Mouse (Mus musculus): Measurements from ENCODE around the gene Rnf215.
"Not testable (repeated sequence)": the region's sequence is repeated elsewhere in the genome, so short reads cannot be mapped to it uniquely, and the experiment has no call there.

Rnf215 gene

GRCm38 (mm10) chr11:4134986-4135935 lies at the start of gene Rnf215:
TSS of gene Rnf215 (plus strand) at chr11:4135202.
- DNase-seq = peak; percentile 99

DNA sequence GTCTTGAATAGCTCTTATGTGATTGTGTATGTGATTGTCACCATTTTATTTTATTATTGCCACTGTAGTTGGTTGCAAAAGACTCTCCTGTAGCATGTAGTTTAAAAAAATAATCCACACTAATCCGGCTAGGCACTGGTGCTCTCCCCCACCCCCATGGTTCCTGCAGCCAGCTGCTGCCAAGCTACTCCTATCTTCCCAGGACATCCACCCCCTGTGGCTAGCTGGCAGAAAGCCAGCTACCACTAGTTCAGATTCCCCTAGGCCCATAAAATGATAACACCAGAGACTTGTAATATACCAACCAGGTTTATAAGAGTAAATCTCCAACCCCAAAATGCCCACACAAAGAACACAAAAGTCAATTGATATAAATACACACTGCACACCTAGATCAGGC lies 48.8 kb upstream of the Rnf215 start:
- no peak for DNase-seq

- no peak for DNase-seq
Measured at GRCm38 (mm10) chr11:4087267-4087666, 47.7 kb upstream of the Rnf215 start.

DNA sequence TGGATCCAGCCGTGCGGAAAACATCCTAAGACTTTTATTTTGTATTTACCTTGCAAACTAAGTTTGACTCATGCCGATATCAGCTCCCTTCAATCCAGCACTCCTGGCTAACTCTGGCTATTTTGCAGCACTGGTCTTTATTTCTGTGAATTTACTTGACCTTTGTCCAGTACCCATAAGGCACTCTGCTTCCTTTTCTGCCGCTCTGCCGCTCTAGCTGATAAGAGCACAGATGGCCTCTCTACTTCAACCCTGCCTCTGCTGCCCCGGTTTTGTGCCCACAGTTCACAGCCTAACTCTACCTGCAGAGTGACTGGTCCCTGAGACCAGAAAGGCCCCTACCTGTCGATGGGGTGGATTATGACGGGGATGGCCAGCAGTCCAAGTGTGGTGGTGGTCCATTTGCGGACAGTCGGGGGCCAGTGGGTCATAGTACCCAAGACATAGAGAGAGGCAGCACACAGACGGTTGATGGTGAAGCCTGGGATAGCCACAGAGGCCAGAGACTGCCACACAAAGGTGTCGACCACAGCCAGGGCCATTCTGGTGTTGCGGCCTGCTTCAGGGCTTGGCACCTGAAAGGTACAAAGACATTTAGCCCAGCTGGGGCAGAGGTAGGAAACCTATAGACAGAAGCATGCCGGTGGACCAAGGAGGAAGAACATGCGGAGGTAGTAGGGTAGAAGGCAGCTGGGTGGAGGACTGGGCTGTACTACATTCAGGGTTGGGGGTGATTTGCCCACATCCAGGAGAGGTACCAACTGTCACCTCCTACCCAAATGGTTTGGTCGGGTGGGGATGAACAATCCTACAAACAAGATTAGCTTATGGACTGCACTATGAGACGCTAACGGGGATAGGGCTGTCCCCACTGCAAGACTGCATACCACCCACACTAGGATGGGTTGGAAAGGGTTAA lies 41.3 kb upstream of the Rnf215 start:
- peak; percentile 90 for DNase-seq

- DNase-seq = peak; percentile 93
Measured at GRCm38 (mm10) chr11:4094378-4095170, 40.4 kb upstream of the Rnf215 start.

DNA sequence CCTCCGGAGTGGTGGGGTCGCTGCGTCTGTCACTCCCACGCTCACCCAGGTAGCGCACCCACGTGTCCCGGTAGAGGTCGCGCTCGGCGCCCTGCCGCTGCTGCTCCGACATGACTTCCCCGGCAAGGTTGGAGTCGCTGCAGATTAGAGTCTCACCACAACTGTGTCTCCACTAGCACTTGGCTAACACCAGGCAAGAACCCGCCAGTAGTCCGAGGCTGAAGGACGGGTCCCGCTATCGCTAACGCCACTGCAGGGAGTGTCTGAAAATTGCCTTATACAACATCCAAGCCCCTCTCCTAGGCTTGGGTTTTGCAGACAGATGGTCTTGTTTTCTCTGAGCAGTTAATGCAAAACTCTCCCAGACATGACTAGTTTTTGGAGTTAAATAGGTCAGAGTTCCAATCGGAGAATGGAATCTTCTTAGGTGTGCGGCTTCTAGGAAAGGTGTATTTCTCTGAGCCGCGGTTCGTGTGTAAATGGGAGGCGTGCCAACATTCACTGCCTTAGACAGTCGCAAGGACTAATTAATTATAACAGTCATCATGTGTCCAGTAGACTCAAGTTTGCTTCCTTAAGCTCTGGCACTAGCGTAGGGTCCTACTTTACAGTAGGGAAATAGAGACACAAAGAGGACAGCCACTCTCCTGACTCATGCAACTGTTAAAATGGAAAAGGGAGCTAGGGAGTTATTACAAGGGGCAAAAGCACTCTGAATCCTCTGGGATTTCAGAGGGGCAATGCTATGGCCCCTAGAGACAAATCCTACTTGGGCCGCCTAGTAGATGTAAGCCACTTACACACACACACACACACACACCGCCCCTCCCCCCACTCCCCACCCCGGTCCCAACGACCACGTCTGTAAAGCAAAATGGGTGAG lies 39.6 kb upstream of the Rnf215 start, which contains the start of gene Mtfp1:
Gene Mtfp1, minus strand, starts transcription at position 275 of the 883 bp plus-strand sequence.
- DNase-seq = peak; percentile 97

DNA sequence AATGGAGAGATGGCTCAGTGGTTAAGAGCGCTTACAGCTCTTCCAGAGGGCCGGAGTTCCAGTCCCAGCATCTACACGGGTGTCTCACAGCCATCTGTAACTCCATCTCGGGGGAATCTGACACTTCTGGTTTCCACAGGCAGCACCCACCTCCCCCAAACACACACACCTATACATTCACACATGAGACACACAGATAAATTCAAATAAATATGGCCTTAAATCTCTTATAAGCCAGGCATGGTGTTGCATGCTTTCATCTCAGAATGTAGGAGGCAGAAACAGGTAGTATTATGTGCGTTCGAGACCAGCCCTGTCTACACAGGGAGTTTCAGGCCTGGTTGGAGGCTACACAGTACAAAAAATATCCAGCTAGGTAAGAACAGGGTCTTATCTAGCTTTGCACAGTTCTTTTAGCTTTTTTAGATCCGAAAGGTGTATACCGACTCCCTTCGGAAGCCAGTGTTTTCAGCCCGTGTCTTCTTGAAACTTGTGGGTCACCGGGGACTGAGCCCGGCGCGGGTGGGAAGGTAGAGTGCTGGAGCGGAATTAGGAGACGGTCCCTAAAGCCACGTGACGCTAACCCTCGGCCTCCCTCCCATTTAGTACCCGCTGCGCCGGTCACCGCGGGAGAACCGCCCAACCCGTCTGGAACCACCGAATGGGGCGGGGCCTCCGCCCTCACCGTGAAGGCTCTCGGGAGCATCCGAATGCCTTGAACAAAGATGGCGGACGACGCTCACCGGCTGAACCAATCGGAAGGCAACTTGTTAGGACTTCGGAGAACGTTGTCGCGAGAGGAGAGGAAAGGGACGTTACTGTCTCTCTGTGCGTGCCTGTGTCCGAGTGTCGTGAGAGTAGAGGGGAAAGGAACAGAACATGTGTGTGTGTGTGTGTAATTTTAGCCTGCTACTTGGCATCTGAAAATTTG lies 38.7 kb upstream of the Rnf215 start:
- DNase-seq = peak; percentile 100

- DNase-seq = peak; percentile 94
Measured at GRCm38 (mm10) chr11:4097091-4097621, 37.8 kb upstream of the Rnf215 start.

GRCm38 (mm10) chr11:4098120-4098519 lies 36.9 kb upstream of the Rnf215 start:
- DNase-seq = no peak

DNA sequence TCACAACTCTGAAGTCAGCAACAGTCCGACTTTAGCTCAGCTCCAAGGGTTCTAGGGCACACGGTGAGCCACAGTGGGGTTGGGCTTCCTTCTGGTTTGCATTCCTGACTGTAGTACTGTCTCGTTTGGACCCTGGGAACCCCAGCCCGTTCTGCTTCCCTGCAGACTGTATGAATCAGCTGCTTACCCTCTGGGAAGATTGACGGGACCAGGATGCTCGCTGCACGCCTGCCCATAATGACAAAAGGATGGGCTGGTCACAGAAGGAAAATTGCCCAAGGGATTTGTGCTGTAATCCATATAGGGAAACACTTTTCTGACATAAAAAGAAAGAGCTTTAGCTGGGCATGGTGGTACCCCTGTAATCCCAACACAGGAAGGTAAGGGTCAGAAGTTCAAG lies 36.2 kb upstream of the Rnf215 start:
- DNase-seq = no peak

DNA sequence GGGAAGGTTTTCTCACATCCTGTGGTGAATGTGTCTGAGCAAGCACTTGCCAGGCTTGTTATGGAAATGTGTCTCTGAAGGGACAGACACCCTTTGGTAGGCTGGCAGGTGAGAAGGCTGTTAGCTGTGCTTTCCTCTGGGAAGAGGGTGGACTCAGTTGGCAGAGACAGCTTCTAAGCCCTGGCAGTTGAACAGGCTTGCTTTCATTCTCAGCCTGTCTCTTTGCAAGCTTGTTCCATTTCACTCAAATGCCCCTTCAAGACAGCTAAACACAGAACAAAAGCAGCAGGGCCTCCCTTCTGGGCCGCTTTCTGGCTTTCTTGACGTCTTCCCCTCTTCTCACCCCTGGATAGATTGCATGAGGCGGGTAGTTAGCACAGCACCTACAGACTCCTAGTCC lies 35.6 kb upstream of the Rnf215 start:
- DNase-seq = no peak

DNA sequence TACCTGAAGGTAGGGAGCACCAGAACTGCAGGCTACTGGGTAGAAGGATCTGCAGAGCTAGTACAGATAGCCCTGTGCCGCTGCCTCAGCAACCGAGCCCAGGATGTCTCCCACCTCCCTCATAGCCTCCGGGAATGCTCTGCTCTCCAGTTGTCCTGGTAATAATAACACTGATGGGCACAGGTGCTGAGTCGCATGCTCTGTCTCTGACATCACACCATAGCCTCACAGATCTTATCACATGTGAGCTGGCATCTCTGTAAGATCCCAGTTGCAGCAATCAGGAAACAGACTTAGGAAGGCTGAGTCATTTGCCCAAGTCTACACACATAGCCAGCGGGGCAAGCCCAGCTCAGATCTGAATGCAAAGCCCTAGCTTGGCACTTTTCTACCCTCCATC lies 33.2 kb upstream of the Rnf215 start:
- DNase-seq = no peak

GRCm38 (mm10) chr11:4103522-4103921 lies 31.5 kb upstream of the Rnf215 start:
- DNase-seq = no peak

- DNase-seq = no peak
Measured at GRCm38 (mm10) chr11:4104989-4105388, 30.0 kb upstream of the Rnf215 start.

DNA sequence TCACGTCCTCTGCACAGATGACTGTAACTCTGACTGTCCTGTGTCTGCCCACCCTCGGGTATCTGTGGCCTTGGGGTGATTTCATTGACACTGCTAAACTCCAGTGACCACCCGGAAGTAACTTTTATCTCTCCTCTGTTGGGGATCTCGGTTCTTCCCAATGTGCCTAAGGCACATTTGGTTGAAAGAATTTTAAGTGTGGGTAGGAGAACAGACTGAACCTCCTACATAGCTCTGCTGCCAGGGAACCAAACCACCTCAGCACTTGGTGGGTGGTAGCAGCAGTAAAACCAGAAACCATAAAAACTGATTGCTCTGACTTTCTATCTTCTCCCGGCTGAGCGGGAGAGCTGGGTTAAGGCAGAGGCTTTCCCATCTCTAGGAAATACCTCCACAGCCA lies 29.6 kb upstream of the Rnf215 start:
- no peak for DNase-seq

GRCm38 (mm10) chr11:4107901-4108300 lies 27.1 kb upstream of the Rnf215 start:
- not testable (repeated sequence) for DNase-seq

- DNase-seq = no peak
Measured at GRCm38 (mm10) chr11:4108691-4109090, 26.3 kb upstream of the Rnf215 start.

GRCm38 (mm10) chr11:4112033-4112432 lies 23.0 kb upstream of the Rnf215 start:
- DNase-seq = no peak

GRCm38 (mm10) chr11:4112861-4113260 lies 22.1 kb upstream of the Rnf215 start:
- DNase-seq = no peak

DNA sequence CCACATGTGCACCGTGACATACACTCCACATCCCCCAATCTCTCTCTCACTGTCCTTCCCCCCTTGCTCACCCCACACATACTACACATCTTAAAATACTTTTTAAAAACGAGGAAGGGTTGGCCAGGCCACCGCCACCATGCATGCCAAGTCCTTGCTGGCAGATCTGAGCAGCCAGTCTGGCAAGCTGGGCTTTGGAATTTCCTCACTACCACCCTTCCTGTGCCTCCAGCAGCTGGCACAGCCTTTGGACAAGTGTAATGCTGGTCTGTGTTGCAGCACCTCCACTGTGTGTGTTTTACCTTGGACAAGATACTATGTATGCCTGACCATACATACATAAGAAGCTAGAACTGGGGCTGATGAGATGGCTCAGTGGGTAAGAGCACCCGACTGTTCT lies 21.5 kb upstream of the Rnf215 start:
- DNase-seq = no peak

Measured in heart, adult 11 months (tissue).